Mouse (Mus musculus): ENCODE data around the gene Lmf1.

The Lmf1 gene

GRCm38 (mm10) chr17:25608137-25608785 lies 29.4 kb downstream of the Lmf1 start:
- no peak for DNase-seq

DNA sequence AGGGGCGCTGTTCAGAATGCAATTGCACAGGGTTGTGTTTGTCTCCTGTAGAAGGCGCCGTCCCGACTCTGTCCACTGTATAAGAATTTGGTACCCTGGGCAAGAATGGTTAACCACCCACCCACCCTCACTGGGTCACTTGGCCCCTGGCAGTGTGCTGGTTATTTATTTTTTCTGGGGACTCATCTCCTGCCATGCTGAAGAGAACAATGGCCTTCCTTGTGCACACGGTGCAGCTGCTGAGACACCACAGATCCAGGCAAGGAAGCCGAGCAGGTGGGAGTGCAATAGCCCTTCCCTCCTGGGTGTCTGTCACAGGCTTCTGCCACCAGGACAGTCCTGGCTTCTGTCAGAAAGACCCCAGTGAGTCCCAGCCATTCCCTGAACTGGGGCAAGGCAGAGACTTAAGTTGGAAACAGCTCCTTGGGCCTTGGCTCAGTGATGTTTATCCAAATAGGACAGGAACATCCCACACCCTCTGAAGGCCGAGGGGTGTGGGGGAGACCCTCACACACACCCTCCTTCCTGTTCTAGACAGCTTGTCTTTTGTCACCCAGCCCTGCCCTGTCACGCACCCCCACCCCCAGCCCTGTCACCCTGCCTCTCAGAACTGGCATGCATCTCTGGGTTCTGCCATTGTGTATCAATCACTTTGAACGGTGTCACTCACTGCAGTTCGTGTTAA lies 30.1 kb downstream of the Lmf1 start:
- DNase-seq = no peak

- no peak for DNase-seq
Observed at GRCm38 (mm10) chr17:25609506-25609828, 30.6 kb downstream of the Lmf1 start.

DNA sequence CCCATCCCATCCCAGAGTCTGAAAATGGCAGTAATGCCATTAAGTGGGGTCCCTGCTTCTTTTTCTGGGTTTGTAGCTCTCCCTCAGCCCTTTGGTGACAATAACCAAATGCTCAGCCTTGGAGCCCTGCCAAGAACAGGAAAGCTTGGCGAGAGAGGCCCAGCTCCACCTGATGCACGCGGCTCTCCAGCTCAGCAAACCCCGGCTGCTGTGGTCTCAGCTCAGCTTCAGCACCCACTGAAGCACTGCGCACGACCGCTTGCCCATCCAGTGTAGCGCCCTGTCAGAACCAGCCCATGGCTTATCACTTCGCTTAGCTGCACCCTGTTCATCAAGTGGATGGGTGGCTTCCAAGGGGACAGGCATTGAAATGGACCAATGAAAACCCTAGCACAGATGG lies 31.3 kb downstream of the Lmf1 start:
- DNase-seq = peak; percentile 73 to 74

DNA sequence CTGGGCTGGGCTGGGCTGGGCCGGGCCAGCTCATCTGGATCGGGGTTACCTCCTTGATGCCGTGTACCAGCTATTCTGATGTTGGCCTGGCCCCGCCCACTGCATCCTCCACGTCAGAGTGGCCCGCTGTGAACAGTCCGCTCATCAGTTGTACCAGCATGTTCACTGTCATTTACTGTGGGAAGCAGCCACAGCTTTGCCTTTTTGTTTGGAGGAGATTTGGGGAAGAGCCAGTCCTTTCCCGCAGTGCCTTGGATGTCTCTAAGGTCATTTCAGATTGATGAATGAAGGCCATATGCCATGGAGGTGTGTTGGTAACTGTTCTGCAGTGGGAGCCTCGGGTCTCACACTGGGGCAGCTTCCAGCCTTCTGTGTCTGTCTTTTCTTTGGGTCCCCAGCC lies 33.7 kb downstream of the Lmf1 start:
- peak; percentile 52 to 56 for DNase-seq

GRCm38 (mm10) chr17:25613323-25613722 lies 34.4 kb downstream of the Lmf1 start:
- no peak for DNase-seq

DNA sequence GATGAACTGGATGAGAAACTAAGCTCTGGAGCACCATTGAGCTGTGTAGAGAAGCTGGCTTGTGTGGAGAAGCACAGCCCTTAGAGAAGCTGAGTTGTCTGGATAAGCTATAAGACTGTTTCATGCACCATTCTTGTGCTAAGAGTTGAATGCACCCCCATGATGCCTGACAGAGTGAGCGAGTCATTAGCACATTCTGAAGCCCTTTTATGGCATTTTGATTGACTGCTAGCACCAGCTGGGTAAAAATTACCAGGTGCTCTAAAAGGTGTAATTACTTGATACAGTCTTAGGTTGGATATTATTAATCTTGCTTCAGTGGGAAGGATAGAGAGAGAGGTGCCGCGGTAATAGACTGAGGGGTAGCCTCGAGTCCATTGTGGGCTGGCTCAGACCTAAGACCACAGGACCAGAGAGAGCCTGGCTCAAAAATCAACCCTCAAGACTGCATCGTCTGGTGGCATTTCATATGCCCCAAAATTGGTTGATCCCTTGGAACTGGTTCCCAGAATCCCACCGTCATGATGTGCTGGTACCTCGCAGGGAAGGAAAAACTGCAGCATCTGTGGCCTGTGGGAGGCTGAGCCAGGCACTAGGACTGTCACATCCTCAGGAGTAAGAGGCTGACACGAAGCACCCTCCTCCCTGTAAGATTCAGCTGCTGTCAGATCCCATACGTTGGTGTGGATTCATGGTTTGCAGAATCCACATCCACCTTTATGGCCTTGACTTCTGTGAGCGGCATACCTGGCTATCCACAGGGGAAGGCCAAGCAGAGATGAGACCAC lies 36.0 kb downstream of the Lmf1 start:
- no peak for DNase-seq

GRCm38 (mm10) chr17:25618508-25619056 lies 39.7 kb downstream of the Lmf1 start:
- DNase-seq = peak; percentile 43 to 45

DNA sequence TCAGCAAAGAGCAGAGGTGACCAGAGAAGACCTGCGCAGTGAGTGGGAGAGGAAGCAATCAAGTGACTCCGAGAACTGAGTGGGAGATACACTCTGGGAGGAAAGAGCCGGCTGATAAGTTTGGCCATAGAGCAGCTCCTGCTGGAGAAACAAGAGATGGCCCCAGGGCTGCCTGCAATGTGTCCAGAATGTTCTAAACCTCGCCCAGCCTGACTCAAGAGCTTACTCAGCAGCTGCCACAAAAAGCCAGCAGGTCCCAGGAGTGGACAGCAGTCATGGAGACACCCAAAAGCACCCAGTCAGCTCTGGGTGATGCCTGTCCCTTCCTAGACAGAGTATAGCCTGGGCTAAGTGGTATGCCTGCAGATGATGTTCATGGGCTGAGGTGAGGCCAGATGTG lies 44.6 kb downstream of the Lmf1 start:
- no peak for DNase-seq

DNA sequence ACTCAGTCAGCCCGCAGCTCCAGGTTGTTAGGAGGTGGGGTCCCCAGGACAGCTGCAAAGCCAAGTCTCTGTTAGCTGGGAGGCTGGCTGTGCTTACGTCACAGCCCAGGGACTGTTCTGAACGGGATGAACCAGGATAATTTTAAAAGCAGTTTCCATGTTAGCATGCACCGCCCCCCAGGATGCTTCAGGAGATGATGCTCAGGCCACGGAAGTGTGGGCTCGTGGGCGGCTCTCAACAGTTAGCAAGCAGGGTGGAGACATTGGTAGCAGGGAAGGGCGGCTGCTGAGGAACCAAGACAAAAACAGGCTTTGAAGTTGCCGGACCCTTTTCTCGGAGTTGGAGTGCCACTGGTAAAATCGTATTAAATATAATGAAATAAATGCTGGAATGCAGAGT lies 45.0 kb downstream of the Lmf1 start:
- DNase-seq = no peak

GRCm38 (mm10) chr17:25624446-25625119 lies 45.7 kb downstream of the Lmf1 start:
- no peak for DNase-seq

- no peak for DNase-seq
Observed at GRCm38 (mm10) chr17:25625282-25625681, 46.4 kb downstream of the Lmf1 start.

DNA sequence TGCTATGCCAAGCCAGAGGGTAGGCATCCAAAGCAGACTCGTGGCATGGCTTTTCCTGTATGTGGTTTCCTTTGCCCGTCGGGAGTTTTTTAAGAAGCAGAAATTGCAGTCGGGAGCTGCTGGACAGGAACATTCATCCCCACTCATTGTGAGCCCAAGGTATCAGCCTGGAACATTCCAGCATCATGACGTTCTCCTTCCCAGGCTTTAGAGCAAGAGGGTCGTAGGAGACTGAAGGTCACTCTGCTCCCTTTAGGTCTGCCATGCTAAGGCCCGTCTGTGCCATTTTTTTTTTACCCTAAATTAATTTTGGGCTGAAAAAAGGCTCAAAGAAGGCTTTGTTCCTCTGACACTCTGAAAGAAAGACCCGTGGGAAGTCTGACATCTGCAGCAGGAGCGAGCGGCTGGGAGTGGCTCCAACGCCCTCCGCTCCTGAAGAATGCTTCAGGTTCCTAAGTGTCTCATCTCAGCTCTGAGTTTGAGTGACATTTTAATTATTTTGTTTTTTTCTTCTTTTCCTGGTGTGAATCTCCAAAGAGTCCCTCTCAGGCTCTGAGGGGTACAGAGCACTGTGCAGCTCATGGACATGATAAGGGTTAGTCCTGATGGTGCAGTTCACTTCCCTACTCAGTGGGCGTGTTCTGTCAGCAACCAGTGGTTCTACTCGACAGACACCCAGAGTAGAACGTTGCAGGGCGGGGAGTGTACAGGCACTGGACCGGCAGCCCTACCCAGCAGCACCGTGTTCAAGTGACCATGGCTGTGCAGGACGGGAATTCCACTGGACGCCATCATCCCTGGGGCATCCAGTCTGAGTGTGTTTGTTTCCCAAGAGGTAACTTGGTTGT lies 47.5 kb downstream of the Lmf1 start:
- no peak for DNase-seq

DNA sequence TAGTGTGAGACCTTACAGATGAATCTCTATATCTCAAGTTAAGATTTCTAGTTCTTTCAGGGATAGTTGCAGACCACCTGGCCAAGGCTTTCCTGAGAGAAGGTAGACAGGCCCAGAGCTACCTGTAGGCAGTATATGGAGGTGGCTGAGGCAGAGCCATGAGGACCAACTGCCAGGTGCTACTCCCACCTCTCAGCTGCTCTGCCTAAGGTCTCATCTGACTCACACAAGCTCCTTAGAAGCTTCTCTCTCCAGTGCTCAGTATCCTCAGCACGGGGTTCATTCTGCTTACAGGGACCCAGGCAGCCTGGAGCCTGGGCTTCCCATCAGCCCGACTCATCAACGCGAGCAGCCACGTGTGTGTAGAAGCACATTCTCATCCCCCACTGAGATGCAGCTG lies 51.4 kb downstream of the Lmf1 start:
- DNase-seq = no peak

DNA sequence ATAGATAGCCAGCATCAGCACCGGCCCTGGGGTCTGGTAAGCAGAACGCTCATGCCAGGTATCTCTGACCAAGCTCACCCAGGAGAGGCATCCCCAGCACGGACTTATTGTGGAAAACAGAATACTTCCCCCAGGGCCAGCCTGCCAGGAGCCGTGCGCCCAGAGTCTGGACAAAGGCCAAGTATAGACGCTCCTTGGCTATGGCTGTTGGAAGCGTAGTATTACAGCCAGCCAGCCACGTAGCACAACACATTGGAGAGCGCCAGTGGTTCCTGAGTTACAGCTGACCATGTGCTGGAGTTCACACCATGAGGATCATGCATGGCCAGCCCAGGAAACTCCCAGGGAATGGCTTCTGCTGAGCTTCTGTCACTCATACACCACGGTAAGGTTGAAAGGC lies 55.2 kb downstream of the Lmf1 start:
- peak in 1 of 2 experiments; percentile 18 for DNase-seq

DNA sequence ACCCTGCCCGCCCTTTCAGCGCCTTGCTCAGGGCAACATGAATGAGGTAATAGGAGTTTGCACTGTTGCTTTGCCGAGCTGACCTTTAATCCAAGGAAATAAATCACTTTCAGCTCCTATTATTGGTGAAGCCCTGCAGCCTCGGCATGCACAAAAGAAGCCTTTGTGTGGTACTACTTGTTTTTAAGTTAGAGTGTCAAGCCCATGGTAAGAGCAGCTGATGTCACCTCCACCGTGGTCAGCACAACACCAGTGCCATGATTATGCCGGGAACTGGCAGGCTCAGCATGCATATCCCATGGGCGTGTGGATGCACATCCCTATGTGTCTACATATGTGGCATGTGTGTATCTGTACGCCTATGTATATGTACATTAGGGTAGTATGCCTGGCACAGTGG lies 56.5 kb downstream of the Lmf1 start:
- DNase-seq = no peak

- DNase-seq = no peak
Observed at GRCm38 (mm10) chr17:25635806-25636205, 56.9 kb downstream of the Lmf1 start.

- DNase-seq = no peak
Observed at GRCm38 (mm10) chr17:25637986-25638385, 59.1 kb downstream of the Lmf1 start.

DNA sequence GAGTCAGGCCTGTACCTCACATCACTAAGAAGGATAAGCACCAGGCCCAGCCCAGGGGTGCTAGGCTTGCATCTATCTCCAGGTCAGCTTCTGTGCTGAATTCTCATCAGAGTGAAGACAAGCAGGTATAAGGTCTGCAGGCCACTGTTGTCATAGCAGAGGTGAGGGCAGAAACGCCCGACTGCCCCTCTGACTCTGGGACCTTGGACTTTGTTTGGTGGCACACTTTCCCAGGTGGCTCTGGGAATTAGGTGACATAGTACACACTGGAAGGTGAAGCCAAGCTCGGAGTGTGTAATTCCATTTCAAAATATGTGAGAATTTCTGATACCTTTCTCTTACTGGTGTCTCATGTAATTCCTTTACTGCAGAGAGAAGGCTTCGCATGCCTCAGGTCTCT lies 59.6 kb downstream of the Lmf1 start:
- DNase-seq = no peak

- DNase-seq = no peak
Observed at GRCm38 (mm10) chr17:25640956-25641355, 62.1 kb downstream of the Lmf1 start.

GRCm38 (mm10) chr17:25642032-25642431 lies 63.1 kb downstream of the Lmf1 start:
- peak in 1 of 2 experiments; percentile 16 for DNase-seq

Data from cerebellum, adult 18-20 months (tissue).